Mouse (Mus musculus): ENCODE results near the gene Tmem88b. TPM values are rescaled to one million over a fixed set of nuclear protein-coding genes. Genes with fewer than 3 reads are reported as not detected.
"Not testable (repeated sequence)": the region's sequence is repeated elsewhere in the genome, so short reads cannot be mapped to it uniquely, and the experiment has no call there.

The Tmem88b gene
- total RNA-seq, 2 experiments from 2014 or later = 4.6 to 4.9 TPM

GRCm38 (mm10) chr4:155759862-155760612 lies 25.6 kb downstream of the Tmem88b start:
- DNase-seq = peak; percentile 47

GRCm38 (mm10) chr4:155757011-155757410 lies 28.7 kb downstream of the Tmem88b start:
- peak; percentile 26 for DNase-seq

GRCm38 (mm10) chr4:155746575-155747490 lies 38.8 kb downstream of the Tmem88b start:
- DNase-seq = no peak

- DNase-seq = no peak
Measured at GRCm38 (mm10) chr4:155746036-155746548, 39.6 kb downstream of the Tmem88b start.

- no peak for DNase-seq
Measured at GRCm38 (mm10) chr4:155745136-155745535, 40.5 kb downstream of the Tmem88b start.

- no peak for DNase-seq
Measured at GRCm38 (mm10) chr4:155744474-155744873, 41.2 kb downstream of the Tmem88b start.

GRCm38 (mm10) chr4:155742684-155743083 lies 43.0 kb downstream of the Tmem88b start:
- no peak for DNase-seq

GRCm38 (mm10) chr4:155740681-155741080 lies 45.0 kb downstream of the Tmem88b start:
- DNase-seq = not testable (repeated sequence)

GRCm38 (mm10) chr4:155739741-155740636 lies 45.7 kb downstream of the Tmem88b start:
- peak; percentile 65 for DNase-seq

GRCm38 (mm10) chr4:155739152-155739551 lies 46.5 kb downstream of the Tmem88b start:
- peak; percentile 15 for DNase-seq

- no peak for DNase-seq
Measured at GRCm38 (mm10) chr4:155738262-155738661, 47.4 kb downstream of the Tmem88b start.

- no peak for DNase-seq
Measured at GRCm38 (mm10) chr4:155736421-155736820, 49.3 kb downstream of the Tmem88b start.

GRCm38 (mm10) chr4:155735788-155736187 lies 49.9 kb downstream of the Tmem88b start:
- DNase-seq = no peak

GRCm38 (mm10) chr4:155734951-155735702 lies 50.5 kb downstream of the Tmem88b start:
- DNase-seq = peak; percentile 46

- peak; percentile 88 for DNase-seq
Measured at GRCm38 (mm10) chr4:155734350-155734941, 51.2 kb downstream of the Tmem88b start, which contains the start of gene Tmem240. TSS of gene Tmem240 (plus strand) at chr4:155734800.

- no peak for DNase-seq
Measured at GRCm38 (mm10) chr4:155733267-155733666, 52.4 kb downstream of the Tmem88b start.

Data from heart, postnatal 4 days (tissue).